Mouse (Mus musculus): ENCODE data around the gene Ctrl. TPM values are rescaled to one million over a fixed set of nuclear protein-coding genes. Genes with fewer than 3 reads are reported as not detected.
"Not testable (repeated sequence)": the region's sequence is repeated elsewhere in the genome, so short reads cannot be mapped to it uniquely, and the experiment has no call there.

Gene Ctrl
- polyA plus RNA-seq (2012; fragmentation: generic; extraction: Trizol) = 0.14 TPM

DNA sequence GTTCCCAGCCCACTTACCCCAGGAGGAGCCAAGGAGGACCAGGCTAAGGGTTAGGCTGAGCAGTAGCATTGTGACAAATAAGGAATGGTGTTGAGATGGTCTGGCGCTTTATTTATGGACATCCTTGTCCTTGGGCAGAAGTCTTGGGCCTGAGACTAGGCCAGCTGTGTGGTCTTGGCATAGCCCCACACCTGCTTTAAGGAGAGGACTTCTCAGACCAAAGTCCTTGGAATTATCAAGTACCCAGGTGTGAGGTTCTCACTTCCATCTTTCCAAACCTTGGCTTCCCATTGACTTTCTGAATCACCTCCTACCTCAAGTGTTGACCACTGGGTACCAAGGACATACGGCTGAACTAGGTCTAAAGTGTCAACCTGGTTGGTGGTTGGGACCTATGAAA is at the start of gene Ctrl:
Gene Ctrl, minus strand, starts transcription at position 101 of the 400 bp plus-strand sequence.
- Histone ChIP-seq H3K36me3 (ENCODE audit: control insufficient read depth, insufficient read depth) (no peaks in the 10 kb centered on the region), H3K27me3 (ENCODE audit: control insufficient read depth, insufficient read depth, insufficient read length) (no peaks in the 10 kb centered on the region), H3ac (ENCODE audit: control insufficient read depth, insufficient read length) (no peak within 1 kb of the TSS), H3K4me2 (ENCODE audit: low read depth) (no peak within 1 kb of the TSS), H3K79me2 (ENCODE audit: control insufficient read depth, insufficient read depth) (no peaks in the 10 kb centered on the region), H3K4me3 (no peak within 1 kb of the TSS)
- TF ChIP-seq SRF (IDR thresholded peaks at IDR 0.05; ENCODE audit: control insufficient read depth, insufficient read length, low read depth) = no peak
- no peak for TF ChIP-seq POLR2AphosphoS2 (IDR thresholded peaks at IDR 0.05; ENCODE audit: insufficient read length, low read depth)
- TF ChIP-seq POLR2A (IDR thresholded peaks at IDR 0.05; ENCODE audit: insufficient read length, low read depth) = no peak
- no peak for TF ChIP-seq MYOG (IDR thresholded peaks at IDR 0.05; ENCODE audit: control insufficient read depth in 1 of 3, insufficient read depth in 1 of 3, insufficient read length in 2 of 3, low read depth in 2 of 3)
- TF ChIP-seq CEBPB (IDR thresholded peaks at IDR 0.05; ENCODE audit: insufficient read depth, poor library complexity, severe bottlenecking) = no peak
- TF ChIP-seq MYOD1 (IDR thresholded peaks at IDR 0.05; ENCODE audit: control insufficient read depth in 1 of 3, insufficient read length in 2 of 3, low read depth in 2 of 3) = no peak
- TF ChIP-seq MAX (IDR thresholded peaks at IDR 0.05; ENCODE audit: low read depth) = no peak

DNA sequence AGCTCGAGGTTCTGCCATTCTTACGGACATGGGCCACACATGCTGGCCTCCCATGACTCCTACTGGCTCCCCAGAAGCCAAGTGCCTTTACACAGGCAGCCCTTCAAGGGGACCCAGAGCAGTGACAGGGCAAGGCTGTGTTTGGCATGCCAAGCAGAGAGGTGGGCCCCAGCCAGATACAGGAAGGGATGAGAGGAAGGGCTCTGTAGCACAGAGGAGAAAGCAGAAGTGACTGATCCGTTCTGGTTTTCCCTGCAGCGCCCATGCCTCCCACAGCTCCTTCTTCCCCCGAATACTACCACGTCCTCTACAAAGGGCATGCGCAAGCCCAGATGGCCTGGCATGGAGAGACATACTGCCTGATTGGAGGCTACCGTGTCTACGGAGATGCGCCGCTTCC is 49.7 kb upstream of the Ctrl start:
- peaks cover 13% of the 10 kb centered on the region for H3K27me3 ChIP-seq (ENCODE audit: control insufficient read depth, insufficient read depth, insufficient read length)
- H3K36me3 ChIP-seq (ENCODE audit: control insufficient read depth, insufficient read depth); H3K4me3 ChIP-seq; H3K79me2 ChIP-seq (ENCODE audit: control insufficient read depth, insufficient read depth); H3ac ChIP-seq (ENCODE audit: control insufficient read depth, insufficient read length); H3K4me2 ChIP-seq (ENCODE audit: low read depth): not testable (repeated sequence)

DNA sequence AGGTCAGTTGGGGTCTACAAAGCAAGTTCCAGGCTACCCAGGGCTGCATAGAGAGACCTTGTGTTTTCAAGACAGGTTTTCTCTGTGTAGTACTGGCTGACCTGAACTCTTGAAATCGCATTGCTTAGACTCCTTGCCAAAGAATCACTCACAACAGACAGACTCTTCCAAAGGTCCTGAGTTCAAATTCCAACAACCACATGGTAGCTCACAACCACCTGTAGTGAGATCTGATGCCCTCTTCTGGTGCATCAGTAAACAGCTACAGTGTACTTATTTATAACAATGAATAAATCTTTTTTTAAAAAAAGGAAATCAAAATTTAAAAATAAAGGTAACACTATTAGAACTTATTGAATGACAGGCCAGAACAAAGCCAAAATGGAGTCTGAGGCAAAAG is 47.5 kb upstream of the Ctrl start:
- Histone ChIP-seq H3K4me2 (ENCODE audit: low read depth) (no peak overlapping the region), H3K36me3 (ENCODE audit: control insufficient read depth, insufficient read depth) (no peaks in the 10 kb centered on the region), H3ac (ENCODE audit: control insufficient read depth, insufficient read length) (no peak overlapping the region), H3K79me2 (ENCODE audit: control insufficient read depth, insufficient read depth) (no peaks in the 10 kb centered on the region), H3K4me3 (no peak overlapping the region), H3K27me3 (ENCODE audit: control insufficient read depth, insufficient read depth, insufficient read length) (peaks cover 18% of the 10 kb centered on the region)
- TF ChIP-seq TCF12 (IDR thresholded peaks at IDR 0.05; ENCODE audit: insufficient read depth, poor library complexity, severe bottlenecking) = no peak
- TF ChIP-seq USF1 (IDR thresholded peaks at IDR 0.05; ENCODE audit: low read depth) = no peak
- TF ChIP-seq POLR2A (IDR thresholded peaks at IDR 0.05; ENCODE audit: insufficient read length, low read depth) = no peak
- TF ChIP-seq MYOD1 (IDR thresholded peaks at IDR 0.05; ENCODE audit: control insufficient read depth in 1 of 3, insufficient read length in 2 of 3, low read depth in 2 of 3) = no peak
- TF ChIP-seq REST (IDR thresholded peaks at IDR 0.05; ENCODE audit: insufficient read depth, insufficient read length) = no peak
- no peak for TF ChIP-seq SRF (IDR thresholded peaks at IDR 0.05; ENCODE audit: control insufficient read depth, insufficient read length, low read depth)
- no peak for TF ChIP-seq POLR2AphosphoS2 (IDR thresholded peaks at IDR 0.05; ENCODE audit: insufficient read length, low read depth)
- TF ChIP-seq MAX (IDR thresholded peaks at IDR 0.05; ENCODE audit: low read depth) = no peak
- TF ChIP-seq CEBPB (IDR thresholded peaks at IDR 0.05; ENCODE audit: insufficient read depth, poor library complexity, severe bottlenecking) = no peak
- no peak for TF ChIP-seq E2F4 (IDR thresholded peaks at IDR 0.05; ENCODE audit: insufficient read depth)
- no peak for TF ChIP-seq TCF3 (IDR thresholded peaks at IDR 0.05; ENCODE audit: insufficient read length, low read depth)
- TF ChIP-seq MYOG (IDR thresholded peaks at IDR 0.05; ENCODE audit: control insufficient read depth in 1 of 3, insufficient read depth in 1 of 3, insufficient read length in 2 of 3, low read depth in 2 of 3) = no peak

DNA sequence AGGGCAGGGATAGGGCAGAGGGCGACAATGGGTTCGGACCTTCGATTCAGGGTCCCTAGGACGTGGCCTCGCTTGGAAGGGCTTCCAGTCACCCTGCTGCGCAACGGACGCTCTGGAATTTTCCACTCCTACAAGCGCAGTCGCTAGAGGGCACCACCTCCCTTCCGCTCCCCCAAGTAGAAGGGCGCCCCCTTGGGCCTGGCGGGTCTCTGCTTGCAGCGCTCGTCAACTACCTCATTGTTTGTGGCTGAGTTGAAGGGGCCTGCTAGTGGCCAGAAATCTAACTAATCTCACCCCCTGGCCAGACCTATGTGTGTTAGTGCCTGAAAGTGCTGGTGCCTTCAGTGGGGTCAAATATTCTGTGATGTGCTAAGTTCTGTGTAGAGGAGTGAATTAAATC is 45.7 kb upstream of the Ctrl start, which contains the start of gene Dpep3:
Gene Dpep3, minus strand, starts transcription at position 105 of the 400 bp plus-strand sequence.
- Histone ChIP-seq H3K36me3 (ENCODE audit: control insufficient read depth, insufficient read depth) (no peaks in the 10 kb centered on the region), H3K27me3 (ENCODE audit: control insufficient read depth, insufficient read depth, insufficient read length) (peaks cover 11% of the 10 kb centered on the region), H3K79me2 (ENCODE audit: control insufficient read depth, insufficient read depth) (no peaks in the 10 kb centered on the region), H3ac (ENCODE audit: control insufficient read depth, insufficient read length) (no peak within 1 kb of the TSS), H3K4me3 (no peak within 1 kb of the TSS), H3K4me2 (ENCODE audit: low read depth) (no peak within 1 kb of the TSS)
- TF ChIP-seq POLR2A (IDR thresholded peaks at IDR 0.05; ENCODE audit: insufficient read length, low read depth) (no peak), TCF3 (IDR thresholded peaks at IDR 0.05; ENCODE audit: insufficient read length, low read depth) (no peak), SRF (IDR thresholded peaks at IDR 0.05; ENCODE audit: control insufficient read depth, insufficient read length, low read depth) (no peak), TCF12 (IDR thresholded peaks at IDR 0.05; ENCODE audit: insufficient read depth, poor library complexity, severe bottlenecking) (no peak), POLR2AphosphoS2 (IDR thresholded peaks at IDR 0.05; ENCODE audit: insufficient read length, low read depth) (no peak), CEBPB (IDR thresholded peaks at IDR 0.05; ENCODE audit: insufficient read depth, poor library complexity, severe bottlenecking) (no peak), MYOG (IDR thresholded peaks at IDR 0.05; ENCODE audit: control insufficient read depth in 1 of 3, insufficient read depth in 1 of 3, insufficient read length in 2 of 3, low read depth in 2 of 3) (no peak), MYOD1 (IDR thresholded peaks at IDR 0.05; ENCODE audit: control insufficient read depth in 1 of 3, insufficient read length in 2 of 3, low read depth in 2 of 3) (no peak), USF1 (IDR thresholded peaks at IDR 0.05; ENCODE audit: low read depth) (no peak), REST (IDR thresholded peaks at IDR 0.05; ENCODE audit: insufficient read depth, insufficient read length) (no peak), MAX (IDR thresholded peaks at IDR 0.05; ENCODE audit: low read depth) (no peak), E2F4 (IDR thresholded peaks at IDR 0.05; ENCODE audit: insufficient read depth) (no peak)

DNA sequence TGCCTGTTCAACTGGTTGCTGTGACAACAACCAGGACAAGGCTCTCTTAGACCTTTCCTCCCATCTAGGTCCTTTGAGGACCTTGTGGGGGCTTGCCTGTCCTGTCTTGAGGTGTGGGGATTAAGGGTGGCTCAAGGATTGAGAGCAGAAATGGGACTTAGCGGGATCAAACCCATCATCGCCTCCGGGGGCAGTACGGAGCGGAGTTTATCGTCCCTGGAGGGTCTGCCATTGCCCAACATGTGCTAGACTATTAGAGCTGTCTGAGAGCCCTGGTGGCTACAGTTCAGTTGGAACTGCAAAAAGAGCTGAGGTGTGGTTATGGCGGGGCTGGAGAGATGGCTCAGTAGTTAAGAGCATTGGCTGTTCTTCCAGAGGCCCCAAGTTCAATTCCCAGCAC is 41.7 kb upstream of the Ctrl start:
- no peaks in the 10 kb centered on the region for H3K36me3 ChIP-seq (ENCODE audit: control insufficient read depth, insufficient read depth)
- no peak overlapping the region for H3K4me3 ChIP-seq
- no peak overlapping the region for H3ac ChIP-seq (ENCODE audit: control insufficient read depth, insufficient read length)
- H3K27me3 ChIP-seq (ENCODE audit: control insufficient read depth, insufficient read depth, insufficient read length) = peaks cover 6% of the 10 kb centered on the region
- H3K4me2 ChIP-seq (ENCODE audit: low read depth) = no peak overlapping the region
- no peaks in the 10 kb centered on the region for H3K79me2 ChIP-seq (ENCODE audit: control insufficient read depth, insufficient read depth)
- TF ChIP-seq CEBPB (IDR thresholded peaks at IDR 0.05; ENCODE audit: insufficient read depth, poor library complexity, severe bottlenecking) (no peak), POLR2AphosphoS2 (IDR thresholded peaks at IDR 0.05; ENCODE audit: insufficient read length, low read depth) (no peak), USF1 (IDR thresholded peaks at IDR 0.05; ENCODE audit: low read depth) (no peak), MYOG (IDR thresholded peaks at IDR 0.05; ENCODE audit: control insufficient read depth in 1 of 3, insufficient read depth in 1 of 3, insufficient read length in 2 of 3, low read depth in 2 of 3) (no peak), TCF12 (IDR thresholded peaks at IDR 0.05; ENCODE audit: insufficient read depth, poor library complexity, severe bottlenecking) (no peak), MAX (IDR thresholded peaks at IDR 0.05; ENCODE audit: low read depth) (no peak), TCF3 (IDR thresholded peaks at IDR 0.05; ENCODE audit: insufficient read length, low read depth) (no peak), SRF (IDR thresholded peaks at IDR 0.05; ENCODE audit: control insufficient read depth, insufficient read length, low read depth) (no peak), E2F4 (IDR thresholded peaks at IDR 0.05; ENCODE audit: insufficient read depth) (no peak), MYOD1 (IDR thresholded peaks at IDR 0.05; ENCODE audit: control insufficient read depth in 1 of 3, insufficient read length in 2 of 3, low read depth in 2 of 3) (no peak), REST (IDR thresholded peaks at IDR 0.05; ENCODE audit: insufficient read depth, insufficient read length) (no peak), POLR2A (IDR thresholded peaks at IDR 0.05; ENCODE audit: insufficient read length, low read depth) (no peak)
